Mouse (Mus musculus) forebrain, postnatal 0 days (tissue): ENCODE measurements around the gene S100a5. TPM values are rescaled to one million over a fixed set of nuclear protein-coding genes. Genes with fewer than 3 reads are reported as not detected.

Experiments
- ATAC-seq: fragments of 200-750 bp; cut with Nextera tagmentation; 2 replicates; pipeline ENCODE4 v1.8.0; 2017; ENCODE audit warnings: mild to moderate bottlenecking, moderate library complexity
- DNase-seq: peaks from one replicate; pipeline ENCODE4 v3.0.0-alpha.2; 2015
- H3K27ac ChIP-seq: fragments of 300-500 bp; sonication (generic); 2 replicates; pipeline ENCODE4 v1.5.1; 2014; ENCODE audit warnings: low read depth, mild to moderate bottlenecking, antibody characterized with exemption, low read length, moderate library complexity, mixed read lengths
- H3K27me3 ChIP-seq: fragments of 300-500 bp; sonication (generic); 2 replicates; pipeline ENCODE4 v1.6.1; 2014; ENCODE audit warnings: mild to moderate bottlenecking, low read length, mixed read lengths; ENCODE audit not compliant: insufficient read depth
- H3K36me3 ChIP-seq: fragments of 300-500 bp; sonication (generic); 2 replicates; pipeline ENCODE4 v1.6.1; 2014; ENCODE audit warnings: mild to moderate bottlenecking, moderate library complexity; ENCODE audit not compliant: insufficient read depth
- H3K4me1 ChIP-seq: fragments of 300-500 bp; sonication (generic); 2 replicates; pipeline ENCODE4 v1.6.1; 2014; ENCODE audit warnings: antibody characterized with exemption; ENCODE audit not compliant: insufficient read depth
- H3K4me2 ChIP-seq: fragments of 300-500 bp; sonication (generic); 2 replicates; pipeline ENCODE4 v1.6.1; 2014; ENCODE audit warnings: low read depth, mild to moderate bottlenecking, moderate library complexity
- H3K4me3 ChIP-seq: fragments of 300-500 bp; sonication (generic); 2 replicates; pipeline ENCODE4 v1.5.1; 2014; ENCODE audit warnings: low read depth, low read length, mixed read lengths
- H3K9ac ChIP-seq: fragments of 300-500 bp; sonication (generic); 2 replicates; pipeline ENCODE4 v1.6.1; 2014; ENCODE audit warnings: mild to moderate bottlenecking
- H3K9me3 ChIP-seq: fragments of 300-500 bp; sonication (generic); 2 replicates; pipeline ENCODE4 v1.6.1; 2016; ENCODE audit warnings: low read length
- CTCF ChIP-seq: sonication (generic); IDR thresholded peaks from 2 replicates; pipeline ENCODE4 v1.5.1; 2016; ENCODE audit warnings: antibody characterized with exemption, control low read depth, low read depth
- WGBS: fragments of 180-500 bp; shearing (Covaris S2); extraction: QIAGEN DNeasy Blood & Tissue Kit; methylation state at CpG from one replicate; pipeline ENCODE4 v1.1.7; 2014; 5-methylcytosine and 5-hydroxymethylcytosine counted together
- polyA plus RNA-seq: library from polyadenylated mRNA; unstranded; fragments of >200 nt; fragmentation: Nextera tagmentation; extraction: Ambion mirVana; gene quantifications from 2 replicates; pipeline ENCODE4 v1.2.1, GENCODE M21; 2015
- total RNA-seq: library from RNA; depleted of rRNA; stranded (reverse); fragments of >200 nt; gene quantifications from 2 replicates; pipeline ENCODE4 v1.2.3, GENCODE M21; 2014

The S100a5 gene
- total and polyA plus RNA-seq, 2 experiments from 2014 or later, result not detected

- ATAC-seq, result no peak
- Histone ChIP-seq H3K4me1 (0 out of 2 replicates have a peak, but pooled peaks cover 3% of the 10 kb centered on the region), H3K4me3 (no peak overlapping the region), H3K27me3 (no peaks in the 10 kb centered on the region), H3K36me3 (no peaks in the 10 kb centered on the region), H3K27ac (no peak overlapping the region), H3K9ac (no peak overlapping the region), H3K4me2 (no peak overlapping the region), H3K9me3 (no peaks in the 10 kb centered on the region)
- no peak for DNase-seq
- 88% methylated on average over 6 of the region's 6 CpGs for WGBS
- TF ChIP-seq CTCF, result no peak
Measured at GRCm38 (mm10) chr3:90614148-90614530, 5.8 kb downstream of the S100a5 start.

- ATAC-seq, result no peak
- Histone ChIP-seq H3K4me2 (no peak overlapping the region), H3K27ac (no peak overlapping the region), H3K36me3 (no peaks in the 10 kb centered on the region), H3K27me3 (no peaks in the 10 kb centered on the region), H3K4me3 (no peak overlapping the region), H3K9ac (no peak overlapping the region), H3K9me3 (no peaks in the 10 kb centered on the region), H3K4me1 (0 out of 2 replicates have a peak, but pooled peaks cover 3% of the 10 kb centered on the region)
- 84% methylated on average over 11 of the region's 11 CpGs for WGBS
- DNase-seq, result no peak
- TF ChIP-seq CTCF, result no peak
Measured at GRCm38 (mm10) chr3:90614611-90615251, 6.4 kb downstream of the S100a5 start.

- H3K9ac ChIP-seq, result no peak overlapping the region
Measured at GRCm38 (mm10) chr3:90615415-90615814, 7.1 kb downstream of the S100a5 start.

GRCm38 (mm10) chr3:90615911-90616310 is 7.6 kb downstream of the S100a5 start:
- DNase-seq (no peak), ATAC-seq (no peak)
- Histone ChIP-seq H3K4me3 (no peak overlapping the region), H3K4me2 (no peak overlapping the region), H3K9ac (no peak overlapping the region), H3K4me1 (0 out of 2 replicates have a peak, but pooled peaks cover 3% of the 10 kb centered on the region), H3K36me3 (no peaks in the 10 kb centered on the region), H3K9me3 (no peaks in the 10 kb centered on the region), H3K27me3 (no peaks in the 10 kb centered on the region), H3K27ac (no peak overlapping the region)
- 77% methylated on average over 1 of the region's 1 CpGs for WGBS
- TF ChIP-seq CTCF, result no peak

More at GRCm38 (mm10) chr3:90615415-90615814, 7.1 kb downstream of the S100a5 start:
- WGBS, result 8% methylated on average over 7 of the region's 7 CpGs
- H3K27ac ChIP-seq, result no peak overlapping the region
- H3K9me3 ChIP-seq, result no peaks in the 10 kb centered on the region
- 0 out of 2 replicates have a peak, but pooled peaks cover 3% of the 10 kb centered on the region for H3K4me1 ChIP-seq
- DNase-seq (peak; percentile 60), ATAC-seq (peak; percentile 70; the same call in 1 of the 2 replicates)
- no peak overlapping the region for H3K4me2 ChIP-seq
- peak; percentile 68 for TF ChIP-seq CTCF
- H3K27me3 ChIP-seq, result no peaks in the 10 kb centered on the region
- no peaks in the 10 kb centered on the region for H3K36me3 ChIP-seq
- no peak overlapping the region for H3K4me3 ChIP-seq

GRCm38 (mm10) chr3:90617586-90617985 is 9.3 kb downstream of the S100a5 start:
- no peak for TF ChIP-seq CTCF
- no peaks in the 10 kb centered on the region for H3K36me3 ChIP-seq
- H3K27ac ChIP-seq, result no peak overlapping the region
- DNase-seq, result no peak
- no peak overlapping the region for H3K9ac ChIP-seq
- 0 out of 2 replicates have a peak, but pooled peaks cover 3% of the 10 kb centered on the region for H3K4me1 ChIP-seq
- WGBS, result 14% methylated on average over 1 of the region's 1 CpGs
- H3K9me3 ChIP-seq, result no peaks in the 10 kb centered on the region
- no peaks in the 10 kb centered on the region for H3K27me3 ChIP-seq
- H3K4me2 ChIP-seq, result no peak overlapping the region
- no peak for ATAC-seq
- H3K4me3 ChIP-seq, result no peak overlapping the region

GRCm38 (mm10) chr3:90621552-90621951 is 13.2 kb downstream of the S100a5 start:
- Histone ChIP-seq H3K9ac (no peak overlapping the region), H3K36me3 (no peaks in the 10 kb centered on the region), H3K4me2 (no peak overlapping the region), H3K27me3 (no peaks in the 10 kb centered on the region), H3K4me3 (no peak overlapping the region), H3K4me1 (peaks cover 10% of the 10 kb centered on the region; the same call in 1 of the 2 replicates), H3K27ac (no peak overlapping the region), H3K9me3 (no peaks in the 10 kb centered on the region)
- TF ChIP-seq CTCF, result no peak
- DNase-seq (no peak), ATAC-seq (no peak)
- WGBS, result 55% methylated on average over 7 of the region's 7 CpGs

GRCm38 (mm10) chr3:90623435-90624071 is 15.2 kb downstream of the S100a5 start:
- DNase-seq (peak; percentile 79), ATAC-seq (peak; percentile 76)
- WGBS, result 2% methylated on average over 2 of the region's 2 CpGs
- H3K36me3 ChIP-seq, result no peaks in the 10 kb centered on the region
- H3K4me2 ChIP-seq, result no peak overlapping the region
- TF ChIP-seq CTCF, result no peak
- no peaks in the 10 kb centered on the region for H3K27me3 ChIP-seq
- peaks cover 10% of the 10 kb centered on the region; the same call in 1 of the 2 replicates for H3K4me1 ChIP-seq
- no peak overlapping the region for H3K27ac ChIP-seq
- no peak overlapping the region for H3K4me3 ChIP-seq
- H3K9ac ChIP-seq, result no peak overlapping the region
- no peaks in the 10 kb centered on the region for H3K9me3 ChIP-seq
